Mouse (Mus musculus) kidney, embryonic 14.5 days (tissue): ENCODE data around the gene Neurog1. TPM values are rescaled to one million over a fixed set of nuclear protein-coding genes. Genes with fewer than 3 reads are reported as not detected.

Experiments used
- ATAC-seq: fragments of 200-750 bp; cut with Nextera tagmentation; 2 replicates; pipeline ENCODE4 v1.8.0; 2017; ENCODE audit warnings: moderate number of reproducible peaks, mild to moderate bottlenecking, moderate TSS enrichment, moderate library complexity; ENCODE audit not compliant: low FRiP score, low TSS enrichment
- H3K27ac ChIP-seq: fragments of 300-500 bp; sonication (generic); 2 replicates; pipeline ENCODE4 v1.5.1; 2014; ENCODE audit warnings: low read depth, mild to moderate bottlenecking, low read length, moderate library complexity, mixed read lengths
- H3K27me3 ChIP-seq: fragments of 300-500 bp; sonication (generic); 2 replicates; pipeline ENCODE4 v1.6.1; 2014; ENCODE audit warnings: mild to moderate bottlenecking, low read length; ENCODE audit not compliant: control insufficient read depth, insufficient read depth
- H3K36me3 ChIP-seq: fragments of 300-500 bp; sonication (generic); 2 replicates; pipeline ENCODE4 v1.6.1; 2014; ENCODE audit warnings: low read length, mixed read lengths; ENCODE audit not compliant: control insufficient read depth, insufficient read depth
- H3K4me1 ChIP-seq: fragments of 300-500 bp; sonication (generic); 2 replicates; pipeline ENCODE4 v1.6.1; 2014; ENCODE audit warnings: low read length, mixed read lengths; ENCODE audit not compliant: control insufficient read depth, insufficient read depth
- H3K4me2 ChIP-seq: fragments of 300-500 bp; sonication (generic); replicated peaks from 2 replicates; pipeline ENCODE4 v1.6.1; 2014; ENCODE audit warnings: low read depth, mild to moderate bottlenecking, low read length
- H3K4me3 ChIP-seq: fragments of 300-500 bp; sonication (generic); 2 replicates; pipeline ENCODE4 v1.5.1; 2014; ENCODE audit warnings: mild to moderate bottlenecking, low read length
- H3K9ac ChIP-seq: fragments of 300-500 bp; sonication (generic); 2 replicates; pipeline ENCODE4 v1.6.1; 2014; ENCODE audit warnings: low read depth, mild to moderate bottlenecking, low read length, moderate library complexity
- H3K9me3 ChIP-seq: fragments of 300-500 bp; sonication (generic); 2 replicates; pipeline ENCODE4 v1.6.1; 2016; ENCODE audit warnings: low read length; ENCODE audit not compliant: control insufficient read depth
- WGBS: fragments of 180-500 bp; shearing (Covaris S2); extraction: QIAGEN DNeasy Blood & Tissue Kit; methylation state at CpG from one replicate; pipeline ENCODE4 v1.1.7; 2014; 5-methylcytosine and 5-hydroxymethylcytosine counted together
- polyA plus RNA-seq: library from polyadenylated mRNA; unstranded; fragments of >200 nt; fragmentation: Nextera tagmentation; extraction: Ambion mirVana; gene quantifications from 2 replicates; pipeline ENCODE4 v1.2.1, GENCODE M21; 2014

The Neurog1 gene
- polyA plus RNA-seq, 1 experiment from 2014 or later, result not detected

GRCm38 (mm10) chr13:56287091-56287490, 35.1 kb upstream of the Neurog1 start:
- Histone ChIP-seq H3K4me2 (no peak overlapping the region), H3K27me3 (no peaks in the 10 kb centered on the region), H3K9ac (no peak overlapping the region), H3K36me3 (no peaks in the 10 kb centered on the region), H3K4me3 (no peak overlapping the region), H3K4me1 (no peaks in the 10 kb centered on the region), H3K9me3 (no peaks in the 10 kb centered on the region), H3K27ac (no peak overlapping the region)
- ATAC-seq, result no peak
- WGBS, result 84% methylated on average over 9 of the region's 9 CpGs

- no peak overlapping the region for H3K9ac ChIP-seq
- no peak overlapping the region for H3K4me2 ChIP-seq
- no peaks in the 10 kb centered on the region for H3K27me3 ChIP-seq
- H3K9me3 ChIP-seq, result no peaks in the 10 kb centered on the region
- H3K4me1 ChIP-seq, result no peaks in the 10 kb centered on the region
- no peaks in the 10 kb centered on the region for H3K36me3 ChIP-seq
- 90% methylated on average over 13 of the region's 13 CpGs for WGBS
- no peak overlapping the region for H3K27ac ChIP-seq
- ATAC-seq, result no peak
- no peak overlapping the region for H3K4me3 ChIP-seq
Observed at GRCm38 (mm10) chr13:56283321-56283720, 31.4 kb upstream of the Neurog1 start.

GRCm38 (mm10) chr13:56280356-56280755, 28.4 kb upstream of the Neurog1 start:
- no peaks in the 10 kb centered on the region for H3K9me3 ChIP-seq
- no peaks in the 10 kb centered on the region for H3K27me3 ChIP-seq
- no peak overlapping the region for H3K27ac ChIP-seq
- 79% methylated on average over 6 of the region's 6 CpGs for WGBS
- H3K4me3 ChIP-seq, result no peak overlapping the region
- no peak for ATAC-seq
- H3K9ac ChIP-seq, result no peak overlapping the region
- H3K4me1 ChIP-seq, result no peaks in the 10 kb centered on the region
- no peaks in the 10 kb centered on the region for H3K36me3 ChIP-seq
- H3K4me2 ChIP-seq, result no peak overlapping the region

- Histone ChIP-seq H3K4me2 (no peak overlapping the region), H3K4me1 (no peaks in the 10 kb centered on the region), H3K9me3 (no peaks in the 10 kb centered on the region), H3K9ac (no peak overlapping the region), H3K36me3 (no peaks in the 10 kb centered on the region), H3K4me3 (no peak overlapping the region), H3K27me3 (no peaks in the 10 kb centered on the region), H3K27ac (no peak overlapping the region)
- WGBS, result 15% methylated on average over 8 of the region's 8 CpGs
- peak; percentile 86 for ATAC-seq
Observed at GRCm38 (mm10) chr13:56279439-56279838, 27.5 kb upstream of the Neurog1 start.

GRCm38 (mm10) chr13:56275171-56275570, 23.2 kb upstream of the Neurog1 start:
- Histone ChIP-seq H3K4me1 (no peaks in the 10 kb centered on the region), H3K36me3 (no peaks in the 10 kb centered on the region), H3K4me2 (no peak overlapping the region), H3K27me3 (no peaks in the 10 kb centered on the region), H3K4me3 (no peak overlapping the region), H3K9me3 (peaks cover 5% of the 10 kb centered on the region), H3K27ac (no peak overlapping the region), H3K9ac (no peak overlapping the region)
- WGBS, result 35% methylated on average over 2 of the region's 2 CpGs
- no peak for ATAC-seq

- H3K4me1 ChIP-seq, result no peaks in the 10 kb centered on the region
- 55% methylated on average over 13 of the region's 13 CpGs for WGBS
- no peaks in the 10 kb centered on the region for H3K36me3 ChIP-seq
- no peak overlapping the region for H3K9ac ChIP-seq
- no peak overlapping the region for H3K4me3 ChIP-seq
- ATAC-seq, result no peak
- H3K4me2 ChIP-seq, result no peak overlapping the region
- H3K27me3 ChIP-seq, result no peaks in the 10 kb centered on the region
- peaks cover 5% of the 10 kb centered on the region for H3K9me3 ChIP-seq
- no peak overlapping the region for H3K27ac ChIP-seq
Observed at GRCm38 (mm10) chr13:56270124-56270523, 18.2 kb upstream of the Neurog1 start.

- Histone ChIP-seq H3K4me2 (no peak overlapping the region), H3K4me3 (no peak overlapping the region), H3K27ac (no peak overlapping the region), H3K9me3 (peaks cover 5% of the 10 kb centered on the region), H3K4me1 (no peaks in the 10 kb centered on the region), H3K36me3 (no peaks in the 10 kb centered on the region), H3K9ac (no peak overlapping the region), H3K27me3 (peaks cover 13% of the 10 kb centered on the region)
- 85% methylated on average over 4 of the region's 4 CpGs for WGBS
- no peak for ATAC-seq
Observed at GRCm38 (mm10) chr13:56267396-56267795, 15.4 kb upstream of the Neurog1 start.

GRCm38 (mm10) chr13:56266435-56266834, 14.5 kb upstream of the Neurog1 start:
- 38% methylated on average over 8 of the region's 8 CpGs for WGBS
- Histone ChIP-seq H3K9me3 (peaks cover 3% of the 10 kb centered on the region), H3K9ac (no peak overlapping the region), H3K4me1 (no peaks in the 10 kb centered on the region), H3K36me3 (no peaks in the 10 kb centered on the region), H3K4me2 (no peak overlapping the region), H3K27me3 (peaks cover 23% of the 10 kb centered on the region), H3K4me3 (no peak overlapping the region), H3K27ac (no peak overlapping the region)
- no peak for ATAC-seq

- no peak overlapping the region for H3K4me2 ChIP-seq
- H3K36me3 ChIP-seq, result no peaks in the 10 kb centered on the region
- 55% methylated on average over 5 of the region's 5 CpGs for WGBS
- no peak overlapping the region for H3K27ac ChIP-seq
- H3K9ac ChIP-seq, result no peak overlapping the region
- no peaks in the 10 kb centered on the region for H3K9me3 ChIP-seq
- no peak for ATAC-seq
- no peak overlapping the region for H3K4me3 ChIP-seq
- no peaks in the 10 kb centered on the region for H3K4me1 ChIP-seq
- H3K27me3 ChIP-seq, result peaks cover 30% of the 10 kb centered on the region
Observed at GRCm38 (mm10) chr13:56265661-56266060, 13.7 kb upstream of the Neurog1 start.
